Mouse (Mus musculus) bone marrow, adult 2 months (tissue): Measurements from ENCODE around the gene Elfn2. TPM values are rescaled to one million over a fixed set of nuclear protein-coding genes. Genes with fewer than 3 reads are reported as not detected.

ENCODE experiments used
- H3K27ac ChIP-seq: fragments of 200-500 bp; 2 replicates; pipeline ENCODE4 v1.5.1; 2012; ENCODE audit warnings: low read depth, mild to moderate bottlenecking, control low read depth, inconsistent platforms, low read length; ENCODE audit not compliant: control insufficient read depth, poor library complexity, insufficient read depth
- H3K4me1 ChIP-seq: fragments of 200-500 bp; 2 replicates; pipeline ENCODE4 v1.6.1; 2011; ENCODE audit warnings: low read length; ENCODE audit not compliant: control insufficient read depth, insufficient read depth
- H3K4me3 ChIP-seq: fragments of 200-500 bp; replicated peaks from 2 replicates; pipeline ENCODE3; 2011; ENCODE audit warnings: mild to moderate bottlenecking, low read depth, low read length, control low read depth; ENCODE audit not compliant: control insufficient read depth
- CTCF ChIP-seq: fragments of 200-500 bp; IDR thresholded peaks from 2 replicates; pipeline ENCODE4 v1.5.1; 2011; ENCODE audit warnings: low read length, control low read depth; ENCODE audit not compliant: control insufficient read depth, insufficient read depth
- POLR2A ChIP-seq: fragments of 200-500 bp; IDR thresholded peaks from 2 replicates; pipeline ENCODE4 v1.6.1; 2011; ENCODE audit warnings: low read depth, mild to moderate bottlenecking, control low read depth, low read length, borderline replicate concordance; ENCODE audit not compliant: control insufficient read depth
- WGBS: fragments of 180-500 bp; shearing (Covaris S2); methylation state at CpG from one replicate; pipeline ENCODE4 v1.1.7; 2018; 5-methylcytosine and 5-hydroxymethylcytosine counted together
- polyA plus RNA-seq: library from polyadenylated mRNA; stranded (reverse); fragments of >200 nt; gene quantifications from 2 replicates; pipeline ENCODE4 v1.2.4, GENCODE M21; 2011; ENCODE audit warnings: low replicate concordance; ENCODE audit not compliant: missing spikeins, insufficient read depth, insufficient read length

The Elfn2 gene
- polyA plus RNA-seq, 1 experiment = not detected

DNA sequence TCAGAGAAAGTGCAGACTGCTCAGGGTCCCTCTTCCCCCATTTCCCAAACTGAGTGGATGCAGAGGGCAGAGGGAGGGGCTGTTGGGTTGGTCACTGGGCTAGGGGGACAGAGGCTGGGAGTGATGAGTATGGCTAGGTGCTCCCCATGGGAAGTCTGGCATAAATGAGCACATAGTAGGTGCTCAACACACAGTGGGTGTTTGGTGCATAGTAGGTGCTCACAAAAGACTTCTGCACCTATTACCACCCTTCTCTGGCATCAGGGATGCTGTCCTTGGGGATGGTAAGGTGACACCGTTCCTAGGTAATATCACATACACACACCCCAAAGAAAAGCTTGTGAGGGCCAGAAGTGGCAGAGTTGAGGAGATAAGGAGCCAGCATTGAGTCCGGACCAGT is 18.2 kb downstream of the Elfn2 start:
- H3K4me3 ChIP-seq = no peak overlapping the region
- TF ChIP-seq CTCF (no peak), POLR2A (no peak)
- H3K27ac ChIP-seq = no peak overlapping the region
- WGBS = 62% methylated on average over 2 of the region's 2 CpGs
- no peaks in the 10 kb centered on the region for H3K4me1 ChIP-seq

DNA sequence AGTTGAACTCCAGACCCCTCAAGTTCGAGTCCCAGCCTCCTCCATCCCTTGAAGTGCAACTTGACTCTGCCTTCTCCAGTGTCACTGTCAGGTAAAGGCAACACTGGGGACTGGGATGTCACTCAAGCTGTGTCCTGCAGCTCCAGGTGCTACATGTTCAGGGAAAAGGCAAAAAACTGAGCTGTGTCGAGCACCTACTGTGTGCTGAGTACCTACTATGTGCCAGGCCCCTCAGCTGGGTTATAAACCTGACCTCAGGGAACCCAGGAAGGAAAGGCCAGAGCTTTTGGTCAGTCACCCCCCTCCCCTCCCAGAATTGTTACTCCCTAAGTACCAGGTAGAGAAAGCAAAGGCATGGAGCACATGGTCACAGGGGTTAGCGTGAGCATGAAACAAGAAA is 19.1 kb downstream of the Elfn2 start:
- 43% methylated on average over 3 of the region's 3 CpGs for WGBS
- no peak overlapping the region for H3K27ac ChIP-seq
- no peaks in the 10 kb centered on the region for H3K4me1 ChIP-seq
- H3K4me3 ChIP-seq = no peak overlapping the region
- TF ChIP-seq CTCF (no peak), POLR2A (no peak)

GRCm38 (mm10) chr15:78698491-78699135 is 20.0 kb downstream of the Elfn2 start:
- H3K4me1 ChIP-seq = no peaks in the 10 kb centered on the region
- TF ChIP-seq CTCF (no peak), POLR2A (no peak)
- 69% methylated on average over 13 of the region's 13 CpGs for WGBS
- no peak overlapping the region for H3K27ac ChIP-seq
- no peak overlapping the region for H3K4me3 ChIP-seq

- Histone ChIP-seq H3K27ac (no peak overlapping the region), H3K4me1 (no peaks in the 10 kb centered on the region), H3K4me3 (no peak overlapping the region)
- TF ChIP-seq POLR2A (no peak), CTCF (no peak)
- 74% methylated on average over 5 of the region's 5 CpGs for WGBS
Observed at GRCm38 (mm10) chr15:78698084-78698483, 20.5 kb downstream of the Elfn2 start.

DNA sequence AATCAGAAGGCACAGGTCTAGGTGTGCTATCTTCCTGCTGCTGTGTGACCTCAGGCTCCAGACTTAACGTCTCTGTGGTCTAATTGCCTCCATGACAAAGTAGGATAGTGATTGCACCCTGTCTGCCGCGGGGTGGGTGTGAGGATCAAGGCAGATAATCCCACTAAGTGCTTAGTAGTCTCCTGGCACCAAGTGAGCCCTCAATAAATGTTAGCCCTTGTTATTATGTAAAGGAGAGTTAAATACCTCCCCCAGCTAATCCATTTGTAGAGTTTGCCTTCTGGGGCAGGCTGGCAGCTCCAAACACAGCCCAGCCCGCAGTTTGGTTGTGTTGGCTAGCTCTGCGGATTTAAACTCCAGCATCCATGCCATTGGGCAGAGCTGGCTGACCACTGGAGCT is 22.8 kb downstream of the Elfn2 start:
- no peak overlapping the region for H3K27ac ChIP-seq
- H3K4me3 ChIP-seq = no peak overlapping the region
- WGBS = 28% methylated on average over 5 of the region's 5 CpGs
- peaks cover 1% of the 10 kb centered on the region for H3K4me1 ChIP-seq
- no peak for TF ChIP-seq CTCF
- no peak for TF ChIP-seq POLR2A

GRCm38 (mm10) chr15:78692505-78692904 is 26.1 kb downstream of the Elfn2 start:
- 65% methylated on average over 8 of the region's 8 CpGs for WGBS
- H3K4me1 ChIP-seq = peaks cover 3% of the 10 kb centered on the region
- no peak overlapping the region for H3K4me3 ChIP-seq
- no peak overlapping the region for H3K27ac ChIP-seq
- no peak for TF ChIP-seq CTCF

GRCm38 (mm10) chr15:78690716-78691115 is 27.9 kb downstream of the Elfn2 start:
- no peak overlapping the region for H3K4me3 ChIP-seq
- TF ChIP-seq POLR2A = no peak
- no peak for TF ChIP-seq CTCF
- H3K4me1 ChIP-seq = peaks cover 3% of the 10 kb centered on the region
- H3K27ac ChIP-seq = no peak overlapping the region
- 51% methylated on average over 2 of the region's 2 CpGs for WGBS

- Histone ChIP-seq H3K27ac (no peak overlapping the region), H3K4me1 (peaks cover 6% of the 10 kb centered on the region)
- 73% methylated on average over 7 of the region's 7 CpGs for WGBS
Observed at GRCm38 (mm10) chr15:78686910-78687309, 31.7 kb downstream of the Elfn2 start.

GRCm38 (mm10) chr15:78684111-78684510 is 34.5 kb downstream of the Elfn2 start:
- no peak overlapping the region for H3K4me3 ChIP-seq
- no peak for TF ChIP-seq POLR2A
- no peak for TF ChIP-seq CTCF
- H3K4me1 ChIP-seq = 0 out of 2 replicates have a peak, but pooled peaks cover 3% of the 10 kb centered on the region
- H3K27ac ChIP-seq = peak overlapping the region; percentile 21; the same call in 1 of the 2 replicates
- WGBS = 45% methylated on average over 9 of the region's 9 CpGs

More at GRCm38 (mm10) chr15:78686910-78687309, 31.7 kb downstream of the Elfn2 start:
- no peak overlapping the region for H3K4me3 ChIP-seq
- no peak for TF ChIP-seq POLR2A
- no peak for TF ChIP-seq CTCF
